ENCODE assay signal across 10 mouse cellular contexts in genomic region chr5:143252791-143253185, GRCm38 (mm10). TPM values are rescaled to one million over a fixed set of nuclear protein-coding genes. Genes with fewer than 3 reads are reported as not detected.
A peak's percentile ranks its signal among the peaks of the same experiment; 100 is the strongest.
DNase-seq lines count a peak whose midpoint lies in the region; ATAC-seq and TF ChIP-seq lines count a peak whose summit lies in the region.
"Had no signal": no experiment of that assay in that cellular context is flagged by ENCODE, and none has a peak within 500 bp of the region (broad histone marks: within the 10 kb centered on the region; RNA-seq: fewer than 3 reads in every experiment).

No protein-coding gene starts in this region.

- peaks cover 37% of the 10 kb centered on the region for H3K36me3 ChIP-seq in heart, postnatal 0 days (replicated peaks; ENCODE audit: control insufficient read depth, insufficient read depth, low read length)
- H3K36me3 ChIP-seq in midbrain, embryonic 12.5 days, result peaks cover 72% of the 10 kb centered on the region
- peaks cover 24% of the 10 kb centered on the region for H3K36me3 ChIP-seq in midbrain, embryonic 15.5 days (replicated peaks)
- H3K36me3 ChIP-seq in forebrain, embryonic 13.5 days (ENCODE audit: poor library complexity, severe bottlenecking), result peaks cover 94% of the 10 kb centered on the region
- H3K36me3 ChIP-seq in midbrain, embryonic 13.5 days, result peaks cover 84% of the 10 kb centered on the region

- TF ChIP-seq EP300 in heart, postnatal 0 days (IDR thresholded peaks at IDR 0.05; ENCODE audit: low read depth), result no peak

- peak overlapping the region; percentile 51 for H3K4me3 ChIP-seq in heart, postnatal 0 days (ENCODE audit: low read depth, low read length)
- peak overlapping the region; percentile 41 for H3K4me3 ChIP-seq in midbrain, embryonic 12.5 days
- H3K4me3 ChIP-seq in midbrain, embryonic 15.5 days, result no peak overlapping the region
- H3K4me3 ChIP-seq in forebrain, embryonic 13.5 days, result peak overlapping the region; percentile 40; the same call in 1 of the 2 replicates
- H3K4me3 ChIP-seq in midbrain, embryonic 13.5 days (replicated peaks), result peak overlapping the region; percentile 35; the same call in 1 of the 2 replicates

- TF ChIP-seq CTCF in heart, postnatal 0 days (IDR thresholded peaks at IDR 0.05; ENCODE audit: low read depth), result no peak

- no peaks in the 10 kb centered on the region for H3K9me3 ChIP-seq in heart, postnatal 0 days (replicated peaks; ENCODE audit: control insufficient read depth, low read length)
- H3K9me3 ChIP-seq in midbrain, embryonic 12.5 days, result no peaks in the 10 kb centered on the region
- no peaks in the 10 kb centered on the region for H3K9me3 ChIP-seq in midbrain, embryonic 15.5 days
- H3K9me3 ChIP-seq in forebrain, embryonic 13.5 days (replicated peaks), result no peaks in the 10 kb centered on the region
- no peaks in the 10 kb centered on the region for H3K9me3 ChIP-seq in midbrain, embryonic 13.5 days
- H3K9me3 ChIP-seq: hindbrain, embryonic 15.5 days had no signal

- ATAC-seq in heart, postnatal 0 days (ENCODE audit: insufficient read depth, low read depth), result no peak
- no peak for ATAC-seq in midbrain, embryonic 12.5 days (ENCODE audit: low FRiP score, low read depth)
- ATAC-seq in midbrain, embryonic 15.5 days (replicated peaks), result no peak
- no peak for ATAC-seq in forebrain, embryonic 13.5 days
- no peak for ATAC-seq in midbrain, embryonic 13.5 days

- H3K4me1 ChIP-seq in heart, postnatal 0 days (ENCODE audit: control insufficient read depth, insufficient read depth), result 0 out of 2 replicates have a peak, but pooled peaks cover 8% of the 10 kb centered on the region
- peaks cover 23% of the 10 kb centered on the region for H3K4me1 ChIP-seq in midbrain, embryonic 12.5 days
- H3K4me1 ChIP-seq in midbrain, embryonic 15.5 days, result peaks cover 14% of the 10 kb centered on the region
- H3K4me1 ChIP-seq in forebrain, embryonic 13.5 days, result peaks cover 25% of the 10 kb centered on the region
- peaks cover 24% of the 10 kb centered on the region for H3K4me1 ChIP-seq in midbrain, embryonic 13.5 days (replicated peaks)

- peaks cover 56% of the 10 kb centered on the region for H3K27me3 ChIP-seq in heart, postnatal 0 days (ENCODE audit: control insufficient read depth, insufficient read depth, low read length)
- H3K27me3 ChIP-seq in midbrain, embryonic 12.5 days, result peaks cover 72% of the 10 kb centered on the region
- H3K27me3 ChIP-seq in midbrain, embryonic 15.5 days (replicated peaks), result peaks cover 41% of the 10 kb centered on the region
- peaks cover 66% of the 10 kb centered on the region for H3K27me3 ChIP-seq in forebrain, embryonic 13.5 days
- peaks cover 65% of the 10 kb centered on the region for H3K27me3 ChIP-seq in midbrain, embryonic 13.5 days

- intact Hi-C loops in gastrocnemius, postnatal 36 days (cut with DNase I), result no loop called here

- no peak overlapping the region for H3K9ac ChIP-seq in heart, postnatal 0 days (replicated peaks; ENCODE audit: low read depth, low read length)
- no peak overlapping the region for H3K9ac ChIP-seq in midbrain, embryonic 12.5 days (replicated peaks)
- H3K9ac ChIP-seq in midbrain, embryonic 15.5 days, result no peak overlapping the region
- H3K9ac ChIP-seq in forebrain, embryonic 13.5 days, result no peak overlapping the region
- no peak overlapping the region for H3K9ac ChIP-seq in midbrain, embryonic 13.5 days (replicated peaks)
- H3K9ac ChIP-seq: hindbrain, embryonic 15.5 days had no signal

- DNase-seq in heart, postnatal 0 days (ENCODE audit: low spot score), result no peak
- no peak for DNase-seq in heart, postnatal 4 days
- DNase-seq in gastrocnemius, postnatal 36 days, result no peak
- DNase-seq in frontal cortex, postnatal 25 days (ENCODE audit: low spot score in 2 of 2), result no peak

- no peak overlapping the region for H3K27ac ChIP-seq in heart, postnatal 0 days (ENCODE audit: low read depth)
- H3K27ac ChIP-seq in midbrain, embryonic 12.5 days (replicated peaks), result no peak overlapping the region
- H3K27ac ChIP-seq in midbrain, embryonic 15.5 days, result no peak overlapping the region
- no peak overlapping the region for H3K27ac ChIP-seq in forebrain, embryonic 13.5 days
- no peak overlapping the region for H3K27ac ChIP-seq in midbrain, embryonic 13.5 days
- H3K27ac ChIP-seq: hindbrain, embryonic 15.5 days had no signal

- peak overlapping the region; percentile 79; the same call in 1 of the 2 replicates for H3K4me2 ChIP-seq in heart, postnatal 0 days (ENCODE audit: low read depth, low read length)
- no peak overlapping the region for H3K4me2 ChIP-seq in midbrain, embryonic 12.5 days (replicated peaks)
- no peak overlapping the region for H3K4me2 ChIP-seq in midbrain, embryonic 15.5 days
- peak overlapping the region; percentile 67 for H3K4me2 ChIP-seq in forebrain, embryonic 13.5 days
- H3K4me2 ChIP-seq in midbrain, embryonic 13.5 days (replicated peaks), result no peak overlapping the region; the same call in 1 of the 2 replicates

- WGBS in heart, postnatal 0 days, result 57% methylated on average over 18 of the region's 18 CpGs
- 24% methylated on average over 18 of the region's 18 CpGs for WGBS in midbrain, embryonic 12.5 days
- 45% methylated on average over 18 of the region's 18 CpGs for WGBS in midbrain, embryonic 15.5 days
- WGBS in forebrain, embryonic 13.5 days, result 35% methylated on average over 18 of the region's 18 CpGs
- WGBS in midbrain, embryonic 13.5 days, result 30% methylated on average over 18 of the region's 18 CpGs

RNA-seq across cellular contexts. Expression of gene Zfp316, which starts 17.0 kb away (rescaled TPM):
- 7.0 and 8.2 TPM in 2 replicates for total RNA-seq in heart, postnatal 0 days (2014; rRNA removed; ENCODE audit: low replicate concordance)
- 1.2 and 1.3 TPM in 2 replicates for polyA plus RNA-seq in heart, postnatal 0 days (2015; fragmentation: Nextera tagmentation; extraction: Ambion mirVana)
- 1 to 10 TPM; 5.1 to 6.2 TPM for total RNA-seq in heart, postnatal 4 days (2021)
- polyA plus RNA-seq in midbrain, embryonic 12.5 days (2016; fragmentation: Nextera tagmentation; extraction: Ambion mirVana), result 17.9 and 18.4 TPM in 2 replicates
- polyA plus RNA-seq in midbrain, embryonic 15.5 days (2015; fragmentation: Nextera tagmentation; extraction: Ambion mirVana), result 14.0 and 15.0 TPM in 2 replicates
- polyA plus RNA-seq in forebrain, embryonic 13.5 days (2015; fragmentation: Nextera tagmentation; extraction: Ambion mirVana), result 5.8 and 6.1 TPM in 2 replicates
- polyA plus RNA-seq in midbrain, embryonic 13.5 days (2015; fragmentation: Nextera tagmentation; extraction: Ambion mirVana), result 8.2 and 12.1 TPM in 2 replicates
- total RNA-seq in gastrocnemius, postnatal 36 days (2021), result 1 to 10 TPM; 2.2 to 3.2 TPM

RNA-seq across cellular contexts. Expression of gene Zfp12, which starts 17.8 kb away (rescaled TPM):
- total RNA-seq in heart, postnatal 0 days (2014; rRNA removed; ENCODE audit: low replicate concordance), result 7.8 and 12.1 TPM in 2 replicates
- 3.6 and 4.0 TPM in 2 replicates for polyA plus RNA-seq in heart, postnatal 0 days (2015; fragmentation: Nextera tagmentation; extraction: Ambion mirVana)
- total RNA-seq in heart, postnatal 4 days (2021), result 10 to 100 TPM; 10.4 to 10.8 TPM
- 28.2 and 29.0 TPM in 2 replicates for polyA plus RNA-seq in midbrain, embryonic 12.5 days (2016; fragmentation: Nextera tagmentation; extraction: Ambion mirVana)
- polyA plus RNA-seq in midbrain, embryonic 15.5 days (2015; fragmentation: Nextera tagmentation; extraction: Ambion mirVana), result 22.5 and 22.8 TPM in 2 replicates
- polyA plus RNA-seq in forebrain, embryonic 13.5 days (2015; fragmentation: Nextera tagmentation; extraction: Ambion mirVana), result 22.7 and 23.5 TPM in 2 replicates
- 24.3 and 25.1 TPM in 2 replicates for polyA plus RNA-seq in midbrain, embryonic 13.5 days (2015; fragmentation: Nextera tagmentation; extraction: Ambion mirVana)
- total RNA-seq in gastrocnemius, postnatal 36 days (2021), result 1 to 10 TPM; 5.8 to 7.6 TPM

RNA-seq across cellular contexts. Expression of gene Spdye4a, which starts 26.1 kb away (rescaled TPM):
- not detected in 2 replicates for total RNA-seq in heart, postnatal 0 days (2014; rRNA removed; ENCODE audit: low replicate concordance)
- not detected in 2 replicates for polyA plus RNA-seq in heart, postnatal 0 days (2015; fragmentation: Nextera tagmentation; extraction: Ambion mirVana)
- total RNA-seq in heart, postnatal 4 days (2021), result not detected
- polyA plus RNA-seq in midbrain, embryonic 12.5 days (2016; fragmentation: Nextera tagmentation; extraction: Ambion mirVana), result not detected in 2 replicates
- not detected in 2 replicates for polyA plus RNA-seq in midbrain, embryonic 15.5 days (2015; fragmentation: Nextera tagmentation; extraction: Ambion mirVana)
- polyA plus RNA-seq in forebrain, embryonic 13.5 days (2015; fragmentation: Nextera tagmentation; extraction: Ambion mirVana), result not detected in 2 replicates
- polyA plus RNA-seq in midbrain, embryonic 13.5 days (2015; fragmentation: Nextera tagmentation; extraction: Ambion mirVana), result not detected in 2 replicates
- total RNA-seq in gastrocnemius, postnatal 36 days (2021), result not detected
- total RNA-seq: left cerebral cortex, postnatal 25 days had no signal
- polyA plus RNA-seq: hindbrain, embryonic 15.5 days had no signal

RNA-seq across cellular contexts. Expression of gene Zfp853, which starts 40.6 kb away (rescaled TPM):
- total RNA-seq in heart, postnatal 0 days (2014; rRNA removed; ENCODE audit: low replicate concordance), result 3.3 TPM in 1 of 2 replicates, not detected in the other
- polyA plus RNA-seq in heart, postnatal 0 days (2015; fragmentation: Nextera tagmentation; extraction: Ambion mirVana), result 0.04 TPM in 1 of 2 replicates, not detected in the other
- under 1 TPM; 0.31 to 0.47 TPM for total RNA-seq in heart, postnatal 4 days (2021)
- 0.08 TPM in 1 of 2 replicates, not detected in the other for polyA plus RNA-seq in midbrain, embryonic 12.5 days (2016; fragmentation: Nextera tagmentation; extraction: Ambion mirVana)
- polyA plus RNA-seq in midbrain, embryonic 15.5 days (2015; fragmentation: Nextera tagmentation; extraction: Ambion mirVana), result 0.19 and 0.34 TPM in 2 replicates
- not detected in 2 replicates for polyA plus RNA-seq in forebrain, embryonic 13.5 days (2015; fragmentation: Nextera tagmentation; extraction: Ambion mirVana)
- polyA plus RNA-seq in midbrain, embryonic 13.5 days (2015; fragmentation: Nextera tagmentation; extraction: Ambion mirVana), result 0.05 and 0.06 TPM in 2 replicates
- total RNA-seq in gastrocnemius, postnatal 36 days (2021), result under 1 TPM; 0.08 to 0.12 TPM

Comparison
In these comparisons a context has a peak if more than half of its experiments do, and no peak if none do; other contexts are left out.
1. H3K4me2 ChIP-seq: peak in heart, postnatal 0 days (single experiment) and forebrain, embryonic 13.5 days (single experiment); none in midbrain, embryonic 12.5 days (single experiment), midbrain, embryonic 15.5 days (single experiment) and midbrain, embryonic 13.5 days (single experiment).